Mouse (Mus musculus): ENCODE results near the gene Cd55b. TPM values are rescaled to one million over a fixed set of nuclear protein-coding genes. Genes with fewer than 3 reads are reported as not detected.

Gene Cd55b
- polyA plus RNA-seq, 1 experiment, result 221 TPM

GRCm38 (mm10) chr1:130373398-130374083 is 49.3 kb downstream of the Cd55b start:
- H3K4me3 ChIP-seq (ENCODE audit: control insufficient read depth, low read depth, low read length), result no peak overlapping the region
- no peaks in the 10 kb centered on the region for H3K36me3 ChIP-seq (ENCODE audit: control insufficient read depth, insufficient read depth, low read length)
- H3K4me1 ChIP-seq (ENCODE audit: control insufficient read depth, insufficient read depth, low read length), result no peaks in the 10 kb centered on the region
- H3K27ac ChIP-seq (ENCODE audit: control insufficient read depth, insufficient read depth, low read depth, low read length), result no peak overlapping the region
- H3K27me3 ChIP-seq (ENCODE audit: control insufficient read depth, insufficient read depth, low read length), result no peaks in the 10 kb centered on the region
- TF ChIP-seq POLR2A (IDR thresholded peaks at IDR 0.05; ENCODE audit: control insufficient read depth, low read depth, low read length) (no peak), CTCF (IDR thresholded peaks at IDR 0.05; ENCODE audit: control insufficient read depth, insufficient read depth, insufficient replicate concordance, low read depth, low read length) (no peak)

- H3K4me3 ChIP-seq (ENCODE audit: control insufficient read depth, low read depth, low read length), result no peak overlapping the region
- H3K4me1 ChIP-seq (ENCODE audit: control insufficient read depth, insufficient read depth, low read length), result no peaks in the 10 kb centered on the region
- no peak overlapping the region for H3K27ac ChIP-seq (ENCODE audit: control insufficient read depth, insufficient read depth, low read depth, low read length)
- no peaks in the 10 kb centered on the region for H3K36me3 ChIP-seq (ENCODE audit: control insufficient read depth, insufficient read depth, low read length)
- no peak for TF ChIP-seq CTCF (IDR thresholded peaks at IDR 0.05; ENCODE audit: control insufficient read depth, insufficient read depth, insufficient replicate concordance, low read depth, low read length)
- H3K27me3 ChIP-seq (ENCODE audit: control insufficient read depth, insufficient read depth, low read length), result no peaks in the 10 kb centered on the region
Measured at GRCm38 (mm10) chr1:130371895-130372528, 50.8 kb downstream of the Cd55b start.

- Histone ChIP-seq H3K27ac (ENCODE audit: control insufficient read depth, insufficient read depth, low read depth, low read length) (no peak overlapping the region), H3K4me1 (ENCODE audit: control insufficient read depth, insufficient read depth, low read length) (no peaks in the 10 kb centered on the region), H3K27me3 (ENCODE audit: control insufficient read depth, insufficient read depth, low read length) (no peaks in the 10 kb centered on the region), H3K36me3 (ENCODE audit: control insufficient read depth, insufficient read depth, low read length) (no peaks in the 10 kb centered on the region), H3K4me3 (ENCODE audit: control insufficient read depth, low read depth, low read length) (no peak overlapping the region)
- no peak for TF ChIP-seq POLR2A (IDR thresholded peaks at IDR 0.05; ENCODE audit: control insufficient read depth, low read depth, low read length)
- no peak for TF ChIP-seq CTCF (IDR thresholded peaks at IDR 0.05; ENCODE audit: control insufficient read depth, insufficient read depth, insufficient replicate concordance, low read depth, low read length)
Measured at GRCm38 (mm10) chr1:130371291-130371690, 51.5 kb downstream of the Cd55b start.

GRCm38 (mm10) chr1:130350077-130350635 is 72.7 kb downstream of the Cd55b start:
- Histone ChIP-seq H3K27ac (ENCODE audit: control insufficient read depth, insufficient read depth, low read depth, low read length) (no peak overlapping the region), H3K36me3 (ENCODE audit: control insufficient read depth, insufficient read depth, low read length) (no peaks in the 10 kb centered on the region), H3K4me3 (ENCODE audit: control insufficient read depth, low read depth, low read length) (no peak overlapping the region), H3K27me3 (ENCODE audit: control insufficient read depth, insufficient read depth, low read length) (no peaks in the 10 kb centered on the region), H3K4me1 (ENCODE audit: control insufficient read depth, insufficient read depth, low read length) (no peaks in the 10 kb centered on the region)
- TF ChIP-seq CTCF (IDR thresholded peaks at IDR 0.05; ENCODE audit: control insufficient read depth, insufficient read depth, insufficient replicate concordance, low read depth, low read length) (peak; percentile 15; the same call in 1 of the 2 replicates), POLR2A (IDR thresholded peaks at IDR 0.05; ENCODE audit: control insufficient read depth, low read depth, low read length) (no peak)

GRCm38 (mm10) chr1:130342429-130342828 is 80.4 kb downstream of the Cd55b start:
- Histone ChIP-seq H3K27ac (ENCODE audit: control insufficient read depth, insufficient read depth, low read depth, low read length) (no peak overlapping the region), H3K27me3 (ENCODE audit: control insufficient read depth, insufficient read depth, low read length) (no peaks in the 10 kb centered on the region), H3K4me3 (ENCODE audit: control insufficient read depth, low read depth, low read length) (no peak overlapping the region), H3K36me3 (ENCODE audit: control insufficient read depth, insufficient read depth, low read length) (no peaks in the 10 kb centered on the region), H3K4me1 (ENCODE audit: control insufficient read depth, insufficient read depth, low read length) (no peaks in the 10 kb centered on the region)
- TF ChIP-seq POLR2A (IDR thresholded peaks at IDR 0.05; ENCODE audit: control insufficient read depth, low read depth, low read length), result no peak
- TF ChIP-seq CTCF (IDR thresholded peaks at IDR 0.05; ENCODE audit: control insufficient read depth, insufficient read depth, insufficient replicate concordance, low read depth, low read length), result no peak

Other genes starting within 250 kb of the Cd55b start
- gene Cd55, start 39.7 kb upstream of the Cd55b start, polyA plus RNA-seq (2012; rRNA removed), result 27.3 and 37.4 TPM in 2 replicates
- 109 and 160 TPM in 2 replicates for gene Zp3r, start 206.6 kb upstream of the Cd55b start, polyA plus RNA-seq (2012; rRNA removed)
- 1.3 TPM in 1 of 2 replicates, not detected in the other for gene C4bp, start 238.6 kb upstream of the Cd55b start, polyA plus RNA-seq (2012; rRNA removed)

Measured in testis, adult 2 months (tissue).